Mouse (Mus musculus): ENCODE measurements at regions not wholly inside any gene's neighbourhood (a gene's known extent, or its start where the extent isn't known, plus 50 kb on each side); places are given as distances from the start of the nearest gene placed in this dataset.

GRCm38 (mm10) chr1:26573798-26574450 lies 113.3 kb downstream of the 4931408C20Rik start:
- DNase-seq (ENCODE audit: low spot score in 2 of 2): no peak

DNA sequence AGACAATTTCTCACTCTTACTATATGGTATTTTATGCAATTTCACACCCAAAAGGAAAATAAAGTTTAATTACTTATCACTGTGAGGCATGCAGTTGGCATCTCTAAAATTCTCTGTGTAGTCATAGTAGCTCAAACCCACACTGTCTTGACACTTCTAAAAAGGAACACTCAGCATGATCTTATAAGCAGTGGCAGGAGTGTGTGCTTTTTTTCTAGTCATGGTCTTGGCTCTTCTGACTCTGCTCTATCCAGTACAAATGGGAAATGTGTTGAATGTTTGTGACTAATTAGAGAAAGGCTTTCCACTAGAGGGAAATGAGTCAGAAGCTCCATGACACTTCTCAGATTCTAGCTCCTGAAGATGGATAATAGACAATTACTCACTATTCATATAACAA lies 127.8 kb downstream of the 4931408C20Rik start:
- DNase-seq (ENCODE audit: low spot score in 2 of 2): peak in 1 of 2 experiments; percentile 7

- DNase-seq (ENCODE audit: low spot score in 2 of 2): no peak
Observed at GRCm38 (mm10) chr1:26524537-26524936, 162.7 kb downstream of the 4931408C20Rik start.

GRCm38 (mm10) chr1:26511368-26511767 lies 175.9 kb downstream of the 4931408C20Rik start:
- DNase-seq (ENCODE audit: low spot score in 2 of 2): no peak

Data from right cerebral cortex, adult 2 months (tissue).